Mouse (Mus musculus) heart, adult 2 months (tissue): ENCODE data around the gene Ift122.

Experiments
- CTCF ChIP-seq: fragments of 200-600 bp; IDR thresholded peaks from 2 replicates; pipeline ENCODE4 v1.8.1; 2022; ENCODE audit warnings: antibody characterized with exemption, mild to moderate bottlenecking, moderate library complexity
- EP300 ChIP-seq: fragments of 200-500 bp; IDR thresholded peaks from 2 replicates; pipeline ENCODE4 v1.6.1; 2011; ENCODE audit warnings: low read depth, low read length, control low read depth; ENCODE audit not compliant: insufficient read depth
- POLR2A ChIP-seq: fragments of 200-500 bp; IDR thresholded peaks from 2 replicates; pipeline ENCODE4 v1.6.1; 2011; ENCODE audit warnings: mild to moderate bottlenecking, low read depth, low read length, control low read depth; ENCODE audit not compliant: insufficient read depth

- no peak for TF ChIP-seq POLR2A
- no peak for TF ChIP-seq EP300
- no peak for TF ChIP-seq CTCF
These were observed 53.2 kb downstream of the Ift122 start for GRCm38 (mm10) chr6:115906455-115906854.
